Mouse (Mus musculus): Measurements from ENCODE around the gene Plscr4.

DNA sequence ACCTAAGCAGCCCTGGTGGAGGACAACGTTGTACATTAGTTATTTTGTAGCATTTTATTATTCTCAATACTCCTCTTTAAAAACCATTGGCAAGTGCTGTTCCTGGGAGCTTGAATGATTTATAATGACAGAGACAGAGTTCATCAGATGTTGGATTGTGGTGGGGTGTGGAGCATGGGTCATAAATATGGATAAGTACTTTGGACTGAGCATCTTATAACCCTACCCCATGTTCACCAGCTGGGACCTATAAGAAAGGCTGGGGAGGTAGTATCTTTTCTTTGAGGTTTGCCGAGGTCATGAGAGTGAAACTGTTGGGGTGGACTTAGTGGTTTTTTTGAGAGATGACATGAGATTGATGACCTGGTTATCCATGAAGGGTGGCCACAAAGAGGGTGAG is 24.5 kb downstream of the Plscr4 start:
- TF ChIP-seq CTCF (IDR thresholded peaks at IDR 0.05; ENCODE audit: insufficient read depth, low read depth, low read length) (no peak), POLR2A (IDR thresholded peaks at IDR 0.05; ENCODE audit: insufficient read depth, low read depth, low read length) (no peak)
